Mouse (Mus musculus): ENCODE measurements around the gene Thsd4.

DNA sequence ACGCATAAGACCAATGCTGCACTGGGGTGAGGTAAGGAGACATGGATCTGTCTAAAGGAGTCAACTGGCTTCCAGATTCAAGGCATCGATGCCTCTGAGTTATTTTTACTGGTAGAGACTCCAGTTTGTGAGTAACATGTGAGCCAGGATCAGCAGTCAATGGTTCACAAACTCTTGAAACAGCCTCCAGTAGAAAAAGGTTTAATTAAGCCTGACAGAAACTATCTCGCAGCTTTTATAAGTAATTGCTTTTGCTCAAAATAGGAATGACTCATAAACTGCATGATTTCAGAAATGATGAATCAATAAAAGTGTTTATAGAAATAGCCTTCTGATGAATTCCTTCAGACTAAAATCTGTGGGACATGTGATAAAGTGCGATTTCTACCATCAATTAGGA lies 432.4 kb downstream of the Thsd4 start:
- TF ChIP-seq CTCF (IDR thresholded peaks at IDR 0.05; ENCODE audit: extremely low read depth, insufficient read length, insufficient replicate concordance, low read depth, low read length) = no peak
- TF ChIP-seq POLR2A (IDR thresholded peaks at IDR 0.05; ENCODE audit: low read depth, low read length) = no peak

All from small intestine, adult 2 months (tissue).